Mouse (Mus musculus): ENCODE measurements around the gene Prm1.
"Not testable (repeated sequence)": the region's sequence is repeated elsewhere in the genome, so short reads cannot be mapped to it uniquely, and the experiment has no call there.

The Prm1 gene

GRCm38 (mm10) chr16:10805789-10806527 lies at the start of gene Prm1:
TSS of gene Prm1 (minus strand) at chr16:10805839.
- DNase-seq (ENCODE audit: low spot score in 2 of 2) = no peak

- DNase-seq (ENCODE audit: low spot score in 2 of 2) = not testable (repeated sequence)
Observed at GRCm38 (mm10) chr16:10852216-10852615, 46.6 kb upstream of the Prm1 start.

- DNase-seq (ENCODE audit: low spot score in 2 of 2) = no peak
Observed at GRCm38 (mm10) chr16:10850905-10851304, 45.3 kb upstream of the Prm1 start.

GRCm38 (mm10) chr16:10849965-10850861 lies 44.6 kb upstream of the Prm1 start:
- peak; percentile 61 to 82 for DNase-seq (ENCODE audit: low spot score in 2 of 2)

- DNase-seq (ENCODE audit: low spot score in 2 of 2) = peak in 1 of 2 experiments; percentile 60
Observed at GRCm38 (mm10) chr16:10846503-10846902, 40.9 kb upstream of the Prm1 start.

GRCm38 (mm10) chr16:10845952-10846351 lies 40.3 kb upstream of the Prm1 start:
- no peak for DNase-seq (ENCODE audit: low spot score in 2 of 2)

GRCm38 (mm10) chr16:10844319-10844670 lies 38.7 kb upstream of the Prm1 start:
- no peak for DNase-seq (ENCODE audit: low spot score in 2 of 2)

- no peak for DNase-seq (ENCODE audit: low spot score in 2 of 2)
Observed at GRCm38 (mm10) chr16:10843486-10844318, 38.1 kb upstream of the Prm1 start.

- no peak for DNase-seq (ENCODE audit: low spot score in 2 of 2)
Observed at GRCm38 (mm10) chr16:10842282-10842855, 36.7 kb upstream of the Prm1 start.

- DNase-seq (ENCODE audit: low spot score in 2 of 2) = no peak
Observed at GRCm38 (mm10) chr16:10840018-10840417, 34.4 kb upstream of the Prm1 start.

- DNase-seq (ENCODE audit: low spot score in 2 of 2) = no peak
Observed at GRCm38 (mm10) chr16:10838487-10839245, 33.0 kb upstream of the Prm1 start.

- DNase-seq (ENCODE audit: low spot score in 2 of 2) = no peak
Observed at GRCm38 (mm10) chr16:10837903-10838302, 32.3 kb upstream of the Prm1 start.

- no peak for DNase-seq (ENCODE audit: low spot score in 2 of 2)
Observed at GRCm38 (mm10) chr16:10837250-10837649, 31.6 kb upstream of the Prm1 start.

GRCm38 (mm10) chr16:10836388-10836787 lies 30.7 kb upstream of the Prm1 start:
- peak in 1 of 2 experiments; percentile 20 for DNase-seq (ENCODE audit: low spot score in 2 of 2)

GRCm38 (mm10) chr16:10834911-10835587 lies 29.4 kb upstream of the Prm1 start, which contains the start of gene Rmi2:
TSS of gene Rmi2 (plus strand) at chr16:10835059.
- DNase-seq (ENCODE audit: low spot score in 2 of 2) = peak; percentile 76 to 83

- no peak for DNase-seq (ENCODE audit: low spot score in 2 of 2)
Observed at GRCm38 (mm10) chr16:10834542-10834910, 28.9 kb upstream of the Prm1 start.

GRCm38 (mm10) chr16:10828461-10828805 lies 22.8 kb upstream of the Prm1 start:
- DNase-seq (ENCODE audit: low spot score in 2 of 2) = peak in 1 of 2 experiments; percentile 20

- no peak for DNase-seq (ENCODE audit: low spot score in 2 of 2)
Observed at GRCm38 (mm10) chr16:10827766-10828460, 22.3 kb upstream of the Prm1 start.

- DNase-seq (ENCODE audit: low spot score in 2 of 2) = no peak
Observed at GRCm38 (mm10) chr16:10827269-10827668, 21.6 kb upstream of the Prm1 start.

- no peak for DNase-seq (ENCODE audit: low spot score in 2 of 2)
Observed at GRCm38 (mm10) chr16:10825840-10826239, 20.2 kb upstream of the Prm1 start.

All from urinary bladder, postnatal 36 days (tissue).